Mouse (Mus musculus) ES-Bruce4 (cell line): Measurements from ENCODE around the gene Suclg1. TPM values are rescaled to one million over a fixed set of nuclear protein-coding genes. Genes with fewer than 3 reads are reported as not detected.
A peak's percentile ranks its signal among the peaks of the same experiment; 100 is the strongest.

Source experiments
- H3K27ac ChIP-seq: 2 replicates; pipeline ENCODE4 v1.5.1; 2012; ENCODE audit warnings: low read length, inconsistent platforms; ENCODE audit not compliant: insufficient read depth
- H3K27me3 ChIP-seq: 2 replicates; pipeline ENCODE4 v1.6.1; 2012; ENCODE audit warnings: mild to moderate bottlenecking, low read length, inconsistent platforms; ENCODE audit not compliant: control insufficient read depth, poor library complexity, insufficient read depth, severe bottlenecking
- H3K36me3 ChIP-seq: 2 replicates; pipeline ENCODE4 v1.6.1; 2012; ENCODE audit warnings: inconsistent platforms, mild to moderate bottlenecking, low read length, moderate library complexity; ENCODE audit not compliant: control insufficient read depth, poor library complexity, insufficient read depth, severe bottlenecking
- H3K4me1 ChIP-seq: one replicate; pipeline ENCODE4 v1.8.1; 2011; ENCODE audit warnings: low read length; ENCODE audit not compliant: control insufficient read depth, insufficient read depth
- H3K4me3 ChIP-seq: 2 replicates; pipeline ENCODE4 v1.5.1; 2011; ENCODE audit warnings: low read depth, mild to moderate bottlenecking, low read length
- H3K9ac ChIP-seq: 2 replicates; pipeline ENCODE4 v1.6.1; 2012; ENCODE audit warnings: low read depth, mild to moderate bottlenecking, inconsistent platforms; ENCODE audit not compliant: poor library complexity, severe bottlenecking
- H3K9me3 ChIP-seq: replicated peaks from 2 replicates; pipeline ENCODE4 v1.6.1; 2012; ENCODE audit warnings: mild to moderate bottlenecking, low read length, inconsistent platforms; ENCODE audit not compliant: control insufficient read depth, poor library complexity, insufficient read depth, severe bottlenecking
- CTCF ChIP-seq: IDR thresholded peaks from one replicate; pipeline ENCODE4 v1.8.1; 2011; ENCODE audit warnings: low read depth, low read length
- EP300 ChIP-seq: IDR thresholded peaks from 2 replicates; pipeline ENCODE4 v1.6.1; 2011; ENCODE audit warnings: low read depth, low read length; ENCODE audit not compliant: insufficient read depth
- POLR2A ChIP-seq: IDR thresholded peaks from one replicate; pipeline ENCODE4 v1.8.1; 2011; ENCODE audit warnings: low read length; ENCODE audit not compliant: insufficient read depth
- polyA plus RNA-seq: library from polyadenylated mRNA; stranded (reverse); fragments of >200 nt; gene quantifications from 2 replicates; pipeline ENCODE4 v1.2.4, GENCODE M21; 2011; ENCODE audit warnings: low read depth; ENCODE audit not compliant: missing spikeins, insufficient read depth, insufficient read length

Suclg1 gene
- polyA plus RNA-seq, 1 experiment: 131 TPM

DNA sequence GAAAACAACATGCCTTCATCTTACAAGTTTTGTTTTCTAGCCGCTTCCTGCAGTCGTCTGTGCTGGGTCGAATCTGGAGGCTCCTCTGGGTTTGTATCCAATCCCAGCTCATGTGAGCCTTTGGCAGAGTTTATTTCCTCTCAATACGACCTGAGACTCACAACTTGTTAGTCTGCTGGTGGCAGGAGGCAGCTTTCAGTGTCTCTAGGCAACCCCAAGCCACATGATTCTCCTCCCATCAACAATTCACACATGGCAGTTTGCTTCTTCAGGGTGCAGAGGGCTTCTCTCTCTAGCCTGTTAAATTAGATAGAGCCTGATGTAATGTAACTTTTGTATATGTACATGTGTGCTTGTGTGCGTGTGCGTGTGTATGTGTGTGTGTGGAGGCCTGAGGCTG, 58.7 kb downstream of the Suclg1 start:
- H3K27me3 ChIP-seq: no peaks in the 10 kb centered on the region
- TF ChIP-seq CTCF: no peak
- no peaks in the 10 kb centered on the region for H3K36me3 ChIP-seq
- H3K27ac ChIP-seq: no peak overlapping the region
- no peaks in the 10 kb centered on the region for H3K9me3 ChIP-seq
- H3K4me1 ChIP-seq: no peaks in the 10 kb centered on the region
- no peak overlapping the region for H3K9ac ChIP-seq
- no peak overlapping the region for H3K4me3 ChIP-seq

DNA sequence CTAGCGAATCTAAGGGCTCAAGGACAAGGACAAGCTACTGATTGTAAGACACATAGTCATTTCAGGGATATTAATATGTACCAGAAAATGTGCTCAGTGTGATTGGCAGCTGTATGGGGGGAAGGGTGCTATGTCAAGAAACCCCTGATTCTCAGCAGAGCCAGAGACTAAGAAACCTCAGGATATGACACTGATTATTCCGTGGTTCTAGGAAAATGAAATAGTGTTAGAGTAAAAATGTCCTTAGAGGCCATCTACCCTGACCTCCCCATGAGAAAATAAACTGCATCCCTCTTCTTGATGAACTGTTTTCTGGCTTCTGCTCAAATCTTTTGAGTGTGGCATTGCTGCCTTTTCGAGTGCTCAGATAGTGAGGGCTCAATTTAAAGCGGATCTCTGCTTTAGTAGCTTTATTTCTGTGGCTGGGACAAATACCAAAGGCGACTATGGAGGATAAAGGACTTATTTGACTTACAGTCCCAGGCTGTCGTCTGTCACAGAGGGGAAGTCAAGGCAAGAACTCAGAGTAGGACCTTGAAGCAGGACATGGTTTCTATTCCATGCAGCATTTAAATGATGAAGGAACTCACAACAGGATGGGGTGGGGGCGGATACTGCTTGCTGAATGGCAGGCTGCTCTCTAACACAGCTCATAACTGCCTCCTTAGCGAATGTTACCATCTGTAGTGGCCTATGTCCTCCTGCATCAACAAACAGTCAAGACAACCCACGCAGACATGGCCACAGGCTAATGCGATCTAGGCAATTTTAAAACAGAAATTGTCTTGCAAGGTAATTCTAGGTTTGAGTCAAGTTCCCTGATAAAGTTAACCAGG, 60.7 kb downstream of the Suclg1 start:
- no peak for TF ChIP-seq EP300
- TF ChIP-seq CTCF: no peak
- TF ChIP-seq POLR2A: no peak
- H3K27ac ChIP-seq: no peak overlapping the region
- H3K9me3 ChIP-seq: no peaks in the 10 kb centered on the region
- H3K27me3 ChIP-seq: no peaks in the 10 kb centered on the region
- H3K4me3 ChIP-seq: no peak overlapping the region
- no peaks in the 10 kb centered on the region for H3K4me1 ChIP-seq
- no peak overlapping the region for H3K9ac ChIP-seq
- H3K36me3 ChIP-seq: no peaks in the 10 kb centered on the region

- Histone ChIP-seq H3K27me3 (no peaks in the 10 kb centered on the region), H3K9ac (no peak overlapping the region), H3K36me3 (no peaks in the 10 kb centered on the region), H3K27ac (no peak overlapping the region), H3K4me1 (no peaks in the 10 kb centered on the region), H3K9me3 (no peaks in the 10 kb centered on the region), H3K4me3 (no peak overlapping the region)
- no peak for TF ChIP-seq POLR2A
- TF ChIP-seq CTCF: peak; percentile 53
These were observed 63.2 kb downstream of the Suclg1 start for GRCm38 (mm10) chr6:73311335-73311734.

GRCm38 (mm10) chr6:73311786-73312185, 63.6 kb downstream of the Suclg1 start:
- no peak overlapping the region for H3K9ac ChIP-seq
- H3K4me1 ChIP-seq: no peaks in the 10 kb centered on the region
- H3K27ac ChIP-seq: no peak overlapping the region

GRCm38 (mm10) chr6:73314923-73315603, 66.9 kb downstream of the Suclg1 start:
- TF ChIP-seq CTCF: no peak
- Histone ChIP-seq H3K27ac (no peak overlapping the region), H3K9me3 (no peaks in the 10 kb centered on the region), H3K4me1 (no peaks in the 10 kb centered on the region), H3K9ac (peak overlapping the region; percentile 41; the same call in 1 of the 2 replicates), H3K36me3 (no peaks in the 10 kb centered on the region), H3K4me3 (peak overlapping the region; percentile 44), H3K27me3 (no peaks in the 10 kb centered on the region)

More at GRCm38 (mm10) chr6:73311786-73312185, 63.6 kb downstream of the Suclg1 start:
- Histone ChIP-seq H3K36me3 (no peaks in the 10 kb centered on the region), H3K27me3 (no peaks in the 10 kb centered on the region), H3K9me3 (no peaks in the 10 kb centered on the region), H3K4me3 (no peak overlapping the region)
- TF ChIP-seq EP300 (no peak), POLR2A (no peak), CTCF (no peak)

DNA sequence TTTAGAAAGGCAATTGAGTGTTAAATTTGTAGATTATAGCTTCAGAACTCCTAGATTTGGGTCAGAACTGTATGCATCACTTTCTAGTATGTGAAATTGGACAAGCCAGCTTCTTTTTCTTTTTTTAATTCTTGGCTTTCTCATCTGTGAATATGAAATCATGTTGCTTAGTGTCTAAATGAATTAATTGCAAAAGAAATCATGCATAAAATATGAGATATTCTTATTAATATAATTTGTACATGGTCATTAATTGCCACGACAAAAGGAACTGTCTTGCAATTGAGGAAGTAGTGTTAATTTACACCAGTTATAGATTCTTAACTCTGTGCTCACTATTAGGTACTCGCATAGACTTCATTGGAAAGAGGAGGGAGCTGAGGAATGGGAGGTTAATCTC, 74.1 kb downstream of the Suclg1 start:
- Histone ChIP-seq H3K9me3 (no peaks in the 10 kb centered on the region), H3K9ac (no peak overlapping the region), H3K4me3 (no peak overlapping the region), H3K27ac (no peak overlapping the region), H3K27me3 (no peaks in the 10 kb centered on the region), H3K4me1 (no peaks in the 10 kb centered on the region), H3K36me3 (no peaks in the 10 kb centered on the region)
- TF ChIP-seq EP300: no peak
- no peak for TF ChIP-seq CTCF
- no peak for TF ChIP-seq POLR2A

Other genes starting within 250 kb of the Suclg1 start
- gene Dnah6, start 26.7 kb upstream of the Suclg1 start, polyA plus RNA-seq: not detected in 2 replicates
- gene 4931417E11Rik, start 221.3 kb downstream of the Suclg1 start, polyA plus RNA-seq: not detected in 2 replicates